Mouse (Mus musculus) erythroblast, embryonic 14.5 days (primary cell): Measurements from ENCODE around the gene Fam222b.

ENCODE experiments used
- GATA1 ChIP-seq: IDR thresholded peaks from 2 replicates; pipeline ENCODE4 v1.6.1; 2012; ENCODE audit warnings: low read length, inconsistent platforms, mixed read lengths
- TAL1 ChIP-seq: IDR thresholded peaks from 3 replicates; pipeline ENCODE4 v1.6.1; 2012; ENCODE audit warnings: low read length, inconsistent platforms, mixed read lengths

DNA sequence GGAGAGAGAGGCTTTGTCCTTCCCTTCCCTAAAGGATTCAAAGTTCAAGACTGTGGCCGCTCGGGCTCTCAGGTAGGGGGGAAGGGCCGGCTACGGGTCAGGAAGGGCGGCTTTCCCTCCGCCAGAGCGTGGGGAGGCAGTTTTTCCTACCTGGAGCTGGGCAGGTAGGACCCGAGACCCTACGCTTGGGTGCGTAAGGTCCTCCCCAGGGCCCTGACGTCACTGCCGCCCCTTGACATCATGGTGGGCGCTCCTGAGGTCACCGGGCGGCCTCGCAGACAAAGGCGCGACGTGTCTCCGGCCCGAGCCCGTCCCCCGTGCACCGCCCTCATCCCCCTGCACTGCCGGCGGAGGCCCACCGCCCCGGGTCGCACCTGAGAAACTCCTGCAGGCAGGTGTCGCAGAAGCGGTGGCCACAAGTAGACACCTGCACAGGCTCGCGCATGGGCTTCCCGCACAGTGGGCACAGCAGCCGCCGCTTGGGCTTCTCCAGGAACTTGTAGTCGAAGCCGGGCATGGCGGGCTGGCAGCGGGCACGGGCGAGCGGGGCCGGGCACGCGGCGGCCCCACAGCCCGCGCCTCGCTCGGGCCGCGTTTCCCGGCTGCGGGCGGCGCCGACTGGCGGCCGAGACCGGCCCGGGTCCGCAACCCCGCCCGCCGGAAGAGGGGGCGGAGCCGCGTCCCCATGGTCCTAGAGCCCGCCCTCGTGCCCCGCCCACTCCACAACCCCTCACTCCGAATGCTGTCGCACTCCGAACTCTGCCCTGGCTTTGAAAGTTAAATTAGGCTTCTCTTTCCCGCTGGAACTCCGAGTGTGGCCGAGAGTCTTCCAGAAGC is 70.7 kb downstream of the Fam222b start, which contains the start of gene Traf4:
- no peak for TF ChIP-seq GATA1
- no peak for TF ChIP-seq TAL1
